Mouse (Mus musculus) cerebellum, adult 18-20 months (tissue): ENCODE results near the gene Coro1c.

Source experiments
- DNase-seq, 2 experiments: peaks; one replicate each; pipeline ENCODE4 v3.0.0; 2021

Gene Coro1c

GRCm38 (mm10) chr5:113882566-113883383, 25.8 kb downstream of the Coro1c start:
- no peak for DNase-seq

GRCm38 (mm10) chr5:113881136-113881535, 27.4 kb downstream of the Coro1c start:
- DNase-seq, result no peak

- DNase-seq, result no peak
Observed at GRCm38 (mm10) chr5:113878943-113879617, 29.5 kb downstream of the Coro1c start.

GRCm38 (mm10) chr5:113877565-113877964, 31.0 kb downstream of the Coro1c start:
- DNase-seq, result peak in 1 of 2 experiments; percentile 38

GRCm38 (mm10) chr5:113876176-113876575, 32.4 kb downstream of the Coro1c start:
- no peak for DNase-seq

GRCm38 (mm10) chr5:113875625-113876024, 32.9 kb downstream of the Coro1c start:
- DNase-seq, result no peak

- DNase-seq, result no peak
Observed at GRCm38 (mm10) chr5:113874063-113875024, 34.2 kb downstream of the Coro1c start.

GRCm38 (mm10) chr5:113872936-113873912, 35.3 kb downstream of the Coro1c start:
- DNase-seq, result peak; percentile 58 to 69

- peak in 1 of 2 experiments; percentile 42 for DNase-seq
Observed at GRCm38 (mm10) chr5:113871903-113872548, 36.5 kb downstream of the Coro1c start.

GRCm38 (mm10) chr5:113870393-113871040, 38.0 kb downstream of the Coro1c start:
- no peak for DNase-seq

GRCm38 (mm10) chr5:113869132-113869531, 39.4 kb downstream of the Coro1c start:
- DNase-seq, result peak; percentile 43 to 57

GRCm38 (mm10) chr5:113864992-113865391, 43.6 kb downstream of the Coro1c start:
- DNase-seq, result no peak

GRCm38 (mm10) chr5:113863994-113864393, 44.6 kb downstream of the Coro1c start:
- no peak for DNase-seq

- DNase-seq, result peak; percentile 69 to 80
Observed at GRCm38 (mm10) chr5:113862418-113862817, 46.1 kb downstream of the Coro1c start.

- DNase-seq, result peak; percentile 39 to 52
Observed at GRCm38 (mm10) chr5:113861294-113861693, 47.3 kb downstream of the Coro1c start.

- no peak for DNase-seq
Observed at GRCm38 (mm10) chr5:113858971-113859370, 49.6 kb downstream of the Coro1c start.

- no peak for DNase-seq
Observed at GRCm38 (mm10) chr5:113858550-113858949, 50.0 kb downstream of the Coro1c start.

GRCm38 (mm10) chr5:113857631-113858030, 50.9 kb downstream of the Coro1c start:
- peak in 1 of 2 experiments; percentile 43 for DNase-seq

- no peak for DNase-seq
Observed at GRCm38 (mm10) chr5:113856631-113857030, 51.9 kb downstream of the Coro1c start.

- peak in 1 of 2 experiments; percentile 20 for DNase-seq
Observed at GRCm38 (mm10) chr5:113855696-113856095, 52.9 kb downstream of the Coro1c start.
